Mouse (Mus musculus) right cerebral cortex, postnatal 25 days (tissue): ENCODE results near the gene Spcs2.
"Not testable (repeated sequence)": the region's sequence is repeated elsewhere in the genome, so short reads cannot be mapped to it uniquely, and the experiment has no call there.

ENCODE experiments used
- DNase-seq: peaks from one replicate; pipeline ENCODE4 v3.0.0; 2022

The Spcs2 gene

DNA sequence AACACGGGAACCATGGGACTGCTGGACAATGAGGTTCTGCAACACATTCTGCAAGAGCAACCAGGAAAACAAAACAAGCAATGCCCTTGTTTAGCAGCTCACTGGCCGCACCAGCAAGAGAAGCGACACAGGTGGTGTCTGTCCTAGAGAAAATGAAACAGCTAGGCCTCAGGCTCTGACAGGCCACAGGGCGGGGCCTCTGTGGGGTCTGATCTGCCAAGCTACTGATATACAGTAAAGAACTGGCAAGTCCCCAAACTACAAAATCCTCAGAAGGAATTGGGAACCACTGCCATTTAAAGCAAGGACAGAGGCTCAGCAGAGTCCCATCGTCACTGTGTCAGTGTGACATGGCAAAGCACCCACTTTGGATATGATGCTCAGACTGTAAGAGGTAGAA, 40.8 kb downstream of the Spcs2 start:
- no peak for DNase-seq

DNA sequence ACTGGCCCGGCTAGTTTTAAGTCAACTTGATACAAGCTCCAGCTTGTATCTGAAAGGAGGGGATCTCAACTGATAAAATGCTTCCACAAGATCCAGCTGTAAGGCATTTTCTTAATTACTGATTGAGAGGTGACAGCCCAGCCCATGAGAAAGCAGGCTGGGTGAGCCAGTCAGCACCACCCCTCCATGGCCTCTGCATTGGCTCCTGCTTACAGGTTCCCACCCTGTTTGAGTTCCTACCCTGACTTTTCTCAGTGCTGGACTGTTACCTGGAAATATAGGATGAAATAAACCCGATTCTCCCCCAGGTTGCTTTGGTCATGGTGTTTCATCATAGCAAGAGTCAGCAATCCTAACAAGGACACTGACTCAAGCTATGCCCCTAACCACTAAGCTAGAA, 41.3 kb downstream of the Spcs2 start:
- DNase-seq = no peak

GRCm38 (mm10) chr7:99818181-99818725, 45.0 kb downstream of the Spcs2 start:
- DNase-seq = not testable (repeated sequence)

GRCm38 (mm10) chr7:99813394-99813793, 49.9 kb downstream of the Spcs2 start:
- no peak for DNase-seq

- DNase-seq = no peak
Measured at GRCm38 (mm10) chr7:99811661-99812060, 51.6 kb downstream of the Spcs2 start.

- no peak for DNase-seq
Measured at GRCm38 (mm10) chr7:99810814-99811213, 52.4 kb downstream of the Spcs2 start.

DNA sequence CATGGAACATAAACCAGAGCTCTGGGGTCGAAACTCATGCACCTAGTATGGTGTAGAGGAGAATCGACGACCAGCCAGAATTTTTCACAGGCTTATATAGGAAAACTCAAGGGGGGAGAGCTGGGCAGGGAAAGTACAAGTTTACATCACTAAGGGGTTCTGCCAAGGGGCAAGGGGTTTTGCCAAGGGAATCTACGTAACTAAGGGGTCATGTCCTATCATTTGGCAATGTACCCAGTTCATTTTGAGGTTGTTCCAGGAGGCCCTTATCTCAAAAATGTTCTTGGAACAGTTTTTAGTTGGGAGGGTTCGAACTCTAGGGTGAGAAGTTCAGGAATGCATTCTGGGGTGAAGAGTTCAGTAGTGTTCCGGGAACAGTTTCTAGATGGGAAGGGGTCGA, 56.2 kb downstream of the Spcs2 start:
- DNase-seq = not testable (repeated sequence)

- DNase-seq = no peak
Measured at GRCm38 (mm10) chr7:99805340-99805739, 57.9 kb downstream of the Spcs2 start.

GRCm38 (mm10) chr7:99804033-99804432, 59.2 kb downstream of the Spcs2 start:
- not testable (repeated sequence) for DNase-seq

GRCm38 (mm10) chr7:99803535-99803934, 59.7 kb downstream of the Spcs2 start:
- no peak for DNase-seq

DNA sequence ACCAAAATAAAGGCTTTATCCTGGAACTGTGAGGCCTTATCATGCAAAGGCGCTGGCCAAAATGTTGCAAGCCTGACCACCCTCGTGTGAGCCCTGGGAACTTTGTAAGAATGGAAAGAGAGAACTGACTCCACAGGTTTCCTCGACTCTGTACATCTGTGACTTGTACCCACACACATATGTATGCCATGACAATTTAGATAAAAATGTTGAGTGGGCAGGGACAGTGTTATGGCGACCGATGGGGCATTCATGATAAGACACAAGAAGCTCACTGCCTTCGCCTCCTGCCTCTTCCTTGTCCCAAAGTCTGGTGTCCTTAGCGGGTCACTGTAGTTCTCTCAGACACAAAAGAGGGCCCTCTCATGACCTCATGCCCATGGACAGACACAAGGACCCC, 64.1 kb downstream of the Spcs2 start:
- DNase-seq = no peak

DNA sequence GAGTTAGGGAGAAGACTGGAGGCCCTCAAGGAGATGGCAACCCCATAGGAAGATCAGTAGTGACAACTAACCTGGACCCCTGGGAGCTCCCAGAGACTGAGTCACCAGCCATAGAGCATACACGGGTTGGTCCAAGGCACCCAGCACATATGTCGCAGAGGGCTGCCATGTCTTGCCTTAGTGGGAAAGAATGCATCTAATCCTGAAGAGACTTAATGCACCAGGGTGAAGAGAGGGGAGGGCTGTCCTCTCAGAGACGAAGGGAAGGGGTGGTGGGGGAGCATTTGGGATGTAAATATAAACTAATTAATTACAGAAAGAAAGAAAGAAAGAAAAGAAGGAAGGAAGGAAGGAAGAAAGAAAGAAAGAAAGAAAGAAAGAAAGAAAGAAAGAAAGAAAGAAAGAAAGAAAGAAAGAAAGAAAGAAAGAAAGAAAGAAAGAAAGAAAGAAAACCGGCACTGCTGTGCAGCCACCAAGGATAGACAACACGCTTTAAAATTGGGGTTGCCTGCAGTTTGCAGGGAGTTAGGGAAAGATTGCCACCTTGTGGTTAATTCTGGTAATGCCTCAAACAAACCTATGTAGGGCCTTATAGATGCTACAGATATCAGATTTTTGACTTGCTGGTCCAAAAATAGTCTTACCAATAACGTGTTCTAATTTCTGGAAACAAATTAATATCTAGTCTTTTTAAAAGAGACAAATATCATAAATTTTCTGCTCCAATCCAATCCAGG, 65.2 kb downstream of the Spcs2 start:
- no peak for DNase-seq

- DNase-seq = no peak
Measured at GRCm38 (mm10) chr7:99797261-99797660, 66.0 kb downstream of the Spcs2 start.

DNA sequence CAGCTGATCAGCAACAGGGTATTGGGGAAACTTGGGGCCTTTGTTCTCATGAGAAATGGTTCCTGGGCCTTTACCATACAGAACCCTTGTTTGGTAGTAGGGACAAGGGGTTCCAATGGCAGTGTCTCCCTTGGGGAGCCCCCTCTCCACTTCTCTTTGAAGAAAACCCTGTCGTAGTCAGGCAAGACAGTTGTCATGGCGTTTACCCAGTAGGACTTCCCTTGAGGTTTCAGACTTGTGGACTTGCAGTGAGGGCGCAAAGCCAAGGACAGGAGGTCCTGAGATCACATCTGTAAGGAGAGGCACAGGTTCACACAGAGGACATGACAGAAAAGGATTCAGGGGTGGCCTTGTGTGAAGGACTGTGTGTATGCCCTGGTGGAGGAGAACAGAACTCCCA, 66.8 kb downstream of the Spcs2 start:
- no peak for DNase-seq

- peak; percentile 20 for DNase-seq
Measured at GRCm38 (mm10) chr7:99795192-99795981, 67.9 kb downstream of the Spcs2 start.

DNA sequence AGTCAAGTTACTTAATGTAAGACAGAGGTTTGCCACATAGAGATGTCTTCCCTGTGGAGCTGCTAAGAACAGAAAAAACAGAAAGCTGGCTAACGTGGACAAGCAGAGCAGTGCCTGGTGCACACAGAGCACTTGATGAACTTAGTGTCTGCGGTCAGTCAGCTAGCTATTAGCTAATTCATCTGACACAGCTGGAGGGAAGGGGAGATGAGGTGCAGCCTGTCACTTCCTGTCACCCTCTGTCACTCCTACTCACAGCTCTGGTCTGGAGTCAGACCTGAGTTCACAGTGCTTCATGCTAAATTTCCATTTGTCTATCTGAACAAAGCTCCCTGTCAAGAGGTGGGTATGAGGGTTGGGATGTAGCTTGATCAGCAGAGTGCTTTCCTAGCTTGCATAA, 69.2 kb downstream of the Spcs2 start:
- no peak for DNase-seq

- no peak for DNase-seq
Measured at GRCm38 (mm10) chr7:99790816-99791215, 72.4 kb downstream of the Spcs2 start.

- DNase-seq = no peak
Measured at GRCm38 (mm10) chr7:99788563-99788962, 74.7 kb downstream of the Spcs2 start.

DNA sequence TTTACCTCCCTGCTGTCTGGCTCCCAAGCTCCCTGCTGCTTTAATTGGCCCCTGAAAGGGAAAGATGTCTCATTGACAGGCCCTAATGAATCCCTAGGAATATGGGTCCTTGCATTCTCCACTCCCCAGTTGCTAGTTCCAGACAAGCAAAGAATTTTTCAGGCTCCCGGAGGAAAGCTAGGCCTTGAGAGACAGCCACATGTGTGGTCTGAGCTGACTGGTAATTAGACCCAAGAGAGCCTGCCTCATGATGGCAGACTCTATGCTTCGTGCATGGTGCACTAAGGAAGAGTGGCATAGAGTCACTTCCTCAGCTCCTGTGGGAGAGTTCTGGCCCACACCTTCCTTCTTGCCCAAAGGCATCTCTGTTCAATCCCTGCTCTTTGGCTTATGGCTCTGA, 75.3 kb downstream of the Spcs2 start:
- DNase-seq = no peak
